ENCODE assay signal across 10 mouse cellular contexts in the genomic region with DNA sequence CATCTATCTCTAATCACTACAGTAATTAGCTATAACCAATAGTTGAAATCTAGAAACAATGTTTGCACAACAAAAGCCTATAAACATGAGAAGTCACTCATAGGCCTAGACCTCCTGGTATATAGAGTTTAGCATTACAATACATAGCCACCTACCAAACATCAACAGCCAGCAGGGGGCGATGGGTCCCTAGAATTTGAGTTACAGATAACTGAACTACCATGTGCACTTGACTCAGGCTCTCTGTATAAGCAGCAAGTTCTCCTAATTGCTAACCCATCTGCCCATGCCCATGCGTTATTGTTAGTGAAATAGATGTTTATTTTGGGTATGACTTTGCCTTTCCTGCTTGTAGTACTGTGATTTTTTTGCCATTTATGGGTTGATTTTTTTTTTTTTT.
A peak's percentile ranks its signal among the peaks of the same experiment; 100 is the strongest.
DNase-seq lines count a peak whose midpoint lies in the region; ATAC-seq and TF ChIP-seq lines count a peak whose summit lies in the region.
"Had no signal": no experiment of that assay in that cellular context is flagged by ENCODE, and none has a peak within 500 bp of the region (broad histone marks: within the 10 kb centered on the region; RNA-seq: fewer than 3 reads in every experiment).

No protein-coding gene starts in this region.

- H3K27ac ChIP-seq in kidney, embryonic 16.5 days (ENCODE audit: low read length): no peak overlapping the region
- no peak overlapping the region for H3K27ac ChIP-seq in stomach, postnatal 0 days (replicated peaks)

- WGBS in kidney, embryonic 16.5 days: 31% methylated on average over 2 of the region's 2 CpGs
- 35% methylated on average over 2 of the region's 2 CpGs for WGBS in stomach, postnatal 0 days

- no peak overlapping the region for H3K9ac ChIP-seq in kidney, embryonic 16.5 days (replicated peaks; ENCODE audit: low read length)
- H3K9ac ChIP-seq in stomach, postnatal 0 days (ENCODE audit: low read length): no peak overlapping the region

- no peaks in the 10 kb centered on the region for H3K27me3 ChIP-seq in kidney, embryonic 16.5 days (ENCODE audit: insufficient read depth, low read length)
- H3K27me3 ChIP-seq in stomach, postnatal 0 days (ENCODE audit: control insufficient read depth, insufficient read depth, low read length): no peaks in the 10 kb centered on the region

- no peaks in the 10 kb centered on the region for H3K4me1 ChIP-seq in kidney, embryonic 16.5 days (ENCODE audit: insufficient read depth, low read length)
- H3K4me1 ChIP-seq in stomach, postnatal 0 days (replicated peaks; ENCODE audit: control insufficient read depth, insufficient read depth): no peaks in the 10 kb centered on the region

- H3K4me2 ChIP-seq in kidney, embryonic 16.5 days (replicated peaks; ENCODE audit: low read depth, low read length): no peak overlapping the region
- no peak overlapping the region for H3K4me2 ChIP-seq in stomach, postnatal 0 days (replicated peaks; ENCODE audit: low read depth)

- TF ChIP-seq CTCF in stomach, postnatal 0 days (IDR thresholded peaks at IDR 0.05; ENCODE audit: low read depth): peak; percentile 41

- DNase-seq in kidney, postnatal 10 days: peak; percentile 8
- peak; percentile 0 for DNase-seq in right cerebral cortex, adult 18-20 months
- DNase-seq in right cerebral cortex, postnatal 10 days (ENCODE audit: low spot score in 2 of 2): no peak
- peak; percentile 7 for DNase-seq in brain, adult 2 months (ENCODE audit: low read depth, low spot score)
- peak; percentile 13 for DNase-seq in stomach, postnatal 0 days (ENCODE audit: low spot score)
- DNase-seq in lung, postnatal 4 days: no peak
- DNase-seq: cerebellum, adult 11-12 months; heart, postnatal 36 days had no signal

- H3K9me3 ChIP-seq in kidney, embryonic 16.5 days (ENCODE audit: low read length): no peaks in the 10 kb centered on the region
- H3K9me3 ChIP-seq in stomach, postnatal 0 days (ENCODE audit: control insufficient read depth, low read length): no peaks in the 10 kb centered on the region

- no peak for TF ChIP-seq EP300 in stomach, postnatal 0 days (optimal IDR thresholded peaks at IDR 0.05)

- no peak overlapping the region for H3K4me3 ChIP-seq in kidney, embryonic 16.5 days (ENCODE audit: low read length)
- no peak overlapping the region for H3K4me3 ChIP-seq in stomach, postnatal 0 days (ENCODE audit: low read depth, low read length)
- H3K4me3 ChIP-seq: myocyte had no signal

- H3K36me3 ChIP-seq in kidney, embryonic 16.5 days (ENCODE audit: insufficient read depth, low read length): no peaks in the 10 kb centered on the region
- no peaks in the 10 kb centered on the region for H3K36me3 ChIP-seq in stomach, postnatal 0 days (ENCODE audit: control insufficient read depth, insufficient read depth, low read length)

- ATAC-seq in kidney, embryonic 16.5 days (ENCODE audit: low FRiP score, low TSS enrichment): no peak
- no peak for ATAC-seq in stomach, postnatal 0 days (ENCODE audit: low FRiP score, low TSS enrichment)

Comparison
In these comparisons a context has a peak if more than half of its experiments do, and no peak if none do; other contexts are left out.
1. DNase-seq: peak in kidney, postnatal 10 days (single experiment), right cerebral cortex, adult 18-20 months (single experiment), brain, adult 2 months (single experiment) and stomach, postnatal 0 days (single experiment); none in right cerebral cortex, postnatal 10 days (0 of 2) and lung, postnatal 4 days (0 of 2).